Mouse (Mus musculus) cortical plate, adult 2 months (tissue): ENCODE measurements around the gene Zfp235. TPM values are rescaled to one million over a fixed set of nuclear protein-coding genes. Genes with fewer than 3 reads are reported as not detected.

Source experiments
- H3K27ac ChIP-seq: fragments of 200-500 bp; 2 replicates; pipeline ENCODE4 v1.5.1; 2012; ENCODE audit warnings: low read length, control low read depth, inconsistent platforms; ENCODE audit not compliant: insufficient read depth
- H3K4me1 ChIP-seq: fragments of 200-500 bp; 2 replicates; pipeline ENCODE4 v1.6.1; 2011; ENCODE audit warnings: low read length; ENCODE audit not compliant: control insufficient read depth, insufficient read depth
- H3K4me3 ChIP-seq: fragments of 200-500 bp; 2 replicates; pipeline ENCODE4 v1.5.1; 2011; ENCODE audit warnings: mild to moderate bottlenecking, low read length, control low read depth; ENCODE audit not compliant: insufficient read depth
- CTCF ChIP-seq: fragments of 200-500 bp; IDR thresholded peaks from 2 replicates; pipeline ENCODE4 v1.5.1; 2011; ENCODE audit warnings: mild to moderate bottlenecking, control low read depth, low read length; ENCODE audit not compliant: insufficient read depth; ENCODE audit errors: extremely low read depth
- POLR2A ChIP-seq: fragments of 200-500 bp; IDR thresholded peaks from 2 replicates; pipeline ENCODE4 v1.6.1; 2011; ENCODE audit warnings: mild to moderate bottlenecking, low read length, control low read depth; ENCODE audit not compliant: insufficient read depth; ENCODE audit errors: extremely low read depth
- polyA plus RNA-seq: library from polyadenylated mRNA; depleted of rRNA; stranded (reverse); fragments of >200 nt; gene quantifications from 2 replicates; pipeline ENCODE4 v1.2.3, GENCODE M21; 2012; rRNA removed

The Zfp235 gene
- polyA plus RNA-seq, 1 experiment = 19.9 TPM

- no peak for TF ChIP-seq POLR2A
- no peak for TF ChIP-seq CTCF
- H3K4me1 ChIP-seq = no peaks in the 10 kb centered on the region
- no peak overlapping the region for H3K4me3 ChIP-seq
- H3K27ac ChIP-seq = no peak overlapping the region
Observed at GRCm38 (mm10) chr7:24191361-24191760, 57.4 kb downstream of the Zfp235 start.

Other genes with a start within 250 kb of the Zfp235 start
- gene Vmn1r178, start 242.2 kb upstream of the Zfp235 start, polyA plus RNA-seq = not detected in 2 replicates
- not detected in 2 replicates for gene Vmn1r179, start 207.2 kb upstream of the Zfp235 start, polyA plus RNA-seq
- gene Vmn1r180, start 183.5 kb upstream of the Zfp235 start, polyA plus RNA-seq = not detected in 2 replicates
- gene Vmn1r181, start 159.6 kb upstream of the Zfp235 start, polyA plus RNA-seq = not detected in 2 replicates
- not detected in 2 replicates for gene V1rd19, start 132.5 kb upstream of the Zfp235 start, polyA plus RNA-seq
- not detected in 2 replicates for gene Vmn1r183, start 80.9 kb upstream of the Zfp235 start, polyA plus RNA-seq
- 39.0 and 42.0 TPM in 2 replicates for gene Zfp180, start 52.2 kb upstream of the Zfp235 start, polyA plus RNA-seq
- 9.9 and 10.6 TPM in 2 replicates for gene Zfp112, start 21.9 kb upstream of the Zfp235 start, polyA plus RNA-seq
- 1.6 and 2.0 TPM in 2 replicates for gene Zfp114, start 40.9 kb downstream of the Zfp235 start, polyA plus RNA-seq
- gene Zfp111, start 77.3 kb downstream of the Zfp235 start, polyA plus RNA-seq = 4.1 and 4.2 TPM in 2 replicates
- gene Zfp109, start 103.4 kb downstream of the Zfp235 start, polyA plus RNA-seq = 5.8 and 6.7 TPM in 2 replicates
- gene Zfp108, start 120.6 kb downstream of the Zfp235 start, polyA plus RNA-seq = 5.7 and 6.1 TPM in 2 replicates
- gene Zfp93, start 136.3 kb downstream of the Zfp235 start, polyA plus RNA-seq = 9.2 and 11.0 TPM in 2 replicates
- gene Zfp61, start 167.1 kb downstream of the Zfp235 start, polyA plus RNA-seq = 22.9 and 27.6 TPM in 2 replicates
- 20.2 and 22.4 TPM in 2 replicates for gene Zfp94, start 182.5 kb downstream of the Zfp235 start, polyA plus RNA-seq
- 0.29 TPM in 1 of 2 replicates, not detected in the other for gene Tescl, start 199.8 kb downstream of the Zfp235 start, polyA plus RNA-seq
- not detected in 2 replicates for gene Lypd5, start 215.0 kb downstream of the Zfp235 start, polyA plus RNA-seq
- gene Kcnn4, start 236.1 kb downstream of the Zfp235 start, polyA plus RNA-seq = 0.47 and 0.77 TPM in 2 replicates